ENCODE assay signal across 8 mouse cellular contexts in the genomic region with DNA sequence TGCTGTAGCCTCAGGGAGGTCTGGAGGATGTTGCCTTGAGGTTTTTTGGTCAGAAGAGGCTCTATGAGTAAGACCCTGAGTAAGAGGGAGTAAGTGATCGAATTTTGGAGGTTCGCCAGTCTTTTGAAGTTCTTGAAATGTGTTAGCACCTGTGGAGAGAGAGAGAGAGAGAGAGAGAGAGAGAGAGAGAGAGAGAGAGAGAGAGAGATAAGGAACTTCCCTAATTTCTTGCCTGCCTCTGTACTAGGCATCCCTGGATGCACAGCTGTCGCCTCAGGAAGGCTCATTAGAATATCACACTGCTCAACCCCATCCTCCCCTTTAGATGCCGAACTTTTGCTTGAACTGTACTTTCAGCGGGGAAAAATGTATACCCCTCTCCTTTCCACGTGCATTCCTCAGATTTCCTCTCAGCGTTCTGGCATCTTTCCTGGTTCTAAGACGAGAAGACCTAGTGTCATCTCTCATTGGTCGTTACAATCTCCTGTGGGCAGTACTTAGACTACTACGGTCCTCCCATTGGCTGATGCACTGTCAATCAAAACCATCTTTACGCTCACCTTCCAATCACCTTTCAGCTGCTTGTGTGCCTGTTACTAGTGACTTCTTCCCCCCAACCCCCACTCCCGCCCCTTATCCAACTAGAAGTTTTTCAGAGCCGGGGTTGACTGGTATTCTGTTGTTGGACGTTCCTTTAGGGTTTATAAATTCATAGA. TPM values are rescaled to one million over a fixed set of nuclear protein-coding genes. Genes with fewer than 3 reads are reported as not detected.
A peak's percentile ranks its signal among the peaks of the same experiment; 100 is the strongest.
DNase-seq lines count a peak whose midpoint lies in the region; ATAC-seq and TF ChIP-seq lines count a peak whose summit lies in the region.

No protein-coding gene starts in this region.

- no peaks in the 10 kb centered on the region for H3K27me3 ChIP-seq in ES-Bruce4 (ENCODE audit: control insufficient read depth, insufficient read depth, low read length, poor library complexity, severe bottlenecking)
- H3K27me3 ChIP-seq in forebrain, postnatal 0 days (ENCODE audit: insufficient read depth, low read length) = no peaks in the 10 kb centered on the region
- peaks cover 14% of the 10 kb centered on the region; the same call in 1 of the 2 replicates for H3K27me3 ChIP-seq in hindbrain, embryonic 13.5 days
- no peaks in the 10 kb centered on the region for H3K27me3 ChIP-seq in stomach, embryonic 14.5 days (ENCODE audit: control insufficient read depth, insufficient read depth, low read length)

- H3K4me3 ChIP-seq in ES-Bruce4 (ENCODE audit: low read depth, low read length) = peak overlapping the region; percentile 59
- H3K4me3 ChIP-seq in forebrain, postnatal 0 days (ENCODE audit: low read depth, low read length) = no peak overlapping the region
- H3K4me3 ChIP-seq in hindbrain, embryonic 13.5 days = no peak overlapping the region
- H3K4me3 ChIP-seq in stomach, embryonic 14.5 days (ENCODE audit: low read depth, low read length) = no peak overlapping the region

- no peak overlapping the region for H3K27ac ChIP-seq in ES-Bruce4 (ENCODE audit: insufficient read depth, low read length)
- no peak overlapping the region for H3K27ac ChIP-seq in forebrain, postnatal 0 days (ENCODE audit: low read depth, low read length)
- no peak overlapping the region for H3K27ac ChIP-seq in hindbrain, embryonic 13.5 days
- H3K27ac ChIP-seq in stomach, embryonic 14.5 days (ENCODE audit: low read length) = peak overlapping the region; percentile 84; the same call in 1 of the 2 replicates

- H3K4me2 ChIP-seq in forebrain, postnatal 0 days (ENCODE audit: low read depth) = no peak overlapping the region
- peak overlapping the region; percentile 41 for H3K4me2 ChIP-seq in hindbrain, embryonic 13.5 days
- 0 out of 2 replicates have a peak overlapping the region, but pooled peaks have one; percentile 1 for H3K4me2 ChIP-seq in stomach, embryonic 14.5 days (replicated peaks; ENCODE audit: low read depth, low read length)

- TF ChIP-seq POLR2A in ES-Bruce4 (IDR thresholded peaks at IDR 0.05; ENCODE audit: insufficient read depth, low read length) = no peak

- ATAC-seq in forebrain, postnatal 0 days = peak; percentile 66
- ATAC-seq in hindbrain, embryonic 13.5 days (ENCODE audit: low FRiP score) = peak; percentile 86
- peak; percentile 90 for ATAC-seq in stomach, embryonic 14.5 days (ENCODE audit: insufficient number of reproducible peaks, insufficient read depth, low FRiP score, low read depth)

- no peaks in the 10 kb centered on the region for H3K36me3 ChIP-seq in ES-Bruce4 (ENCODE audit: control insufficient read depth, insufficient read depth, low read length, poor library complexity, severe bottlenecking)
- no peaks in the 10 kb centered on the region for H3K36me3 ChIP-seq in forebrain, postnatal 0 days (ENCODE audit: insufficient read depth)
- no peaks in the 10 kb centered on the region for H3K36me3 ChIP-seq in hindbrain, embryonic 13.5 days
- no peaks in the 10 kb centered on the region for H3K36me3 ChIP-seq in stomach, embryonic 14.5 days (ENCODE audit: control insufficient read depth, insufficient read depth, low read length)

- 28% methylated on average over 14 of the region's 14 CpGs for WGBS in forebrain, postnatal 0 days
- WGBS in hindbrain, embryonic 13.5 days = 27% methylated on average over 14 of the region's 14 CpGs
- WGBS in stomach, embryonic 14.5 days = 20% methylated on average over 14 of the region's 14 CpGs

- H3K9me3 ChIP-seq in ES-Bruce4 (replicated peaks; ENCODE audit: control insufficient read depth, insufficient read depth, low read length, poor library complexity, severe bottlenecking) = no peaks in the 10 kb centered on the region
- H3K9me3 ChIP-seq in forebrain, postnatal 0 days (ENCODE audit: low read length) = no peaks in the 10 kb centered on the region
- H3K9me3 ChIP-seq in hindbrain, embryonic 13.5 days = no peaks in the 10 kb centered on the region
- no peaks in the 10 kb centered on the region for H3K9me3 ChIP-seq in stomach, embryonic 14.5 days (ENCODE audit: control insufficient read depth, low read depth, low read length)

- no peak for TF ChIP-seq CTCF in ES-Bruce4 (IDR thresholded peaks at IDR 0.05; ENCODE audit: low read depth, low read length)
- no peak for TF ChIP-seq CTCF in forebrain, postnatal 0 days (IDR thresholded peaks at IDR 0.05; ENCODE audit: low read depth)

- intact Hi-C loops in left cerebral cortex, postnatal 14 days (cut with DNase I) = no loop called here

- TF ChIP-seq EP300 in ES-Bruce4 (IDR thresholded peaks at IDR 0.05; ENCODE audit: insufficient read depth, low read depth, low read length) = no peak

- peak; percentile 74 for DNase-seq in adrenal gland, postnatal 10 days
- peak; percentile 76 for DNase-seq in forebrain, postnatal 0 days
- peak; percentile 72 to 77 for DNase-seq in left cerebral cortex, postnatal 14 days (ENCODE audit: low spot score in 2 of 2)
- peak; percentile 66 for DNase-seq in mesoderm, embryonic 11.5 days (ENCODE audit: low read depth, low spot score)
- no peak for DNase-seq in adipocyte (ENCODE audit: low spot score)

- H3K9ac ChIP-seq in ES-Bruce4 (ENCODE audit: low read depth, poor library complexity, severe bottlenecking) = no peak overlapping the region
- no peak overlapping the region for H3K9ac ChIP-seq in forebrain, postnatal 0 days
- no peak overlapping the region for H3K9ac ChIP-seq in hindbrain, embryonic 13.5 days
- no peak overlapping the region for H3K9ac ChIP-seq in stomach, embryonic 14.5 days (replicated peaks; ENCODE audit: low read depth, low read length)

- H3K4me1 ChIP-seq in ES-Bruce4 (ENCODE audit: control insufficient read depth, insufficient read depth, low read length) = no peaks in the 10 kb centered on the region
- H3K4me1 ChIP-seq in forebrain, postnatal 0 days (ENCODE audit: insufficient read depth) = no peaks in the 10 kb centered on the region
- H3K4me1 ChIP-seq in hindbrain, embryonic 13.5 days (replicated peaks) = peaks cover 6% of the 10 kb centered on the region; the same call in 1 of the 2 replicates
- H3K4me1 ChIP-seq in stomach, embryonic 14.5 days (ENCODE audit: control insufficient read depth, insufficient read depth, low read length) = peaks cover 10% of the 10 kb centered on the region; the same call in 1 of the 2 replicates

RNA-seq across cellular contexts. Expression of gene Mucl3, which starts 4.9 kb away (rescaled TPM):
- polyA plus RNA-seq in ES-Bruce4 (2011; ENCODE audit: insufficient read depth, insufficient read length, low read depth, missing spikeins) = 1.3 and 2.5 TPM in 2 replicates
- not detected for total RNA-seq in adrenal gland, postnatal 10 days (2021)
- 0.15 TPM in 1 of 2 replicates, not detected in the other for total RNA-seq in forebrain, postnatal 0 days (2014; rRNA removed)
- not detected in 2 replicates for polyA plus RNA-seq in forebrain, postnatal 0 days (2015; fragmentation: Nextera tagmentation; extraction: Ambion mirVana)
- polyA plus RNA-seq in hindbrain, embryonic 13.5 days (2015; fragmentation: Nextera tagmentation; extraction: Ambion mirVana) = 0.14 TPM in 1 of 2 replicates, not detected in the other
- not detected for total RNA-seq in left cerebral cortex, postnatal 14 days (2021)
- polyA plus RNA-seq in stomach, embryonic 14.5 days (2014; fragmentation: Nextera tagmentation; extraction: Ambion mirVana) = 13.2 and 13.4 TPM in 2 replicates

RNA-seq across cellular contexts. Expression of gene Gm9573, which starts 12.2 kb away (rescaled TPM):
- polyA plus RNA-seq in ES-Bruce4 (2011; ENCODE audit: insufficient read depth, insufficient read length, low read depth, missing spikeins) = not detected in 2 replicates
- total RNA-seq in adrenal gland, postnatal 10 days (2021) = not detected
- not detected in 2 replicates for total RNA-seq in forebrain, postnatal 0 days (2014; rRNA removed)
- not detected in 2 replicates for polyA plus RNA-seq in forebrain, postnatal 0 days (2015; fragmentation: Nextera tagmentation; extraction: Ambion mirVana)
- not detected in 2 replicates for polyA plus RNA-seq in hindbrain, embryonic 13.5 days (2015; fragmentation: Nextera tagmentation; extraction: Ambion mirVana)
- not detected for total RNA-seq in left cerebral cortex, postnatal 14 days (2021)
- not detected in 2 replicates for polyA plus RNA-seq in stomach, embryonic 14.5 days (2014; fragmentation: Nextera tagmentation; extraction: Ambion mirVana)

RNA-seq across cellular contexts. Expression of gene Vars2, which starts 28.8 kb away (rescaled TPM):
- 35.2 and 41.1 TPM in 2 replicates for polyA plus RNA-seq in ES-Bruce4 (2011; ENCODE audit: insufficient read depth, insufficient read length, low read depth, missing spikeins)
- total RNA-seq in adrenal gland, postnatal 10 days (2021) = 10 to 100 TPM; 49.2 to 66.4 TPM
- total RNA-seq in forebrain, postnatal 0 days (2014; rRNA removed) = 29.5 and 42.0 TPM in 2 replicates
- polyA plus RNA-seq in forebrain, postnatal 0 days (2015; fragmentation: Nextera tagmentation; extraction: Ambion mirVana) = 8.5 and 10.4 TPM in 2 replicates
- polyA plus RNA-seq in hindbrain, embryonic 13.5 days (2015; fragmentation: Nextera tagmentation; extraction: Ambion mirVana) = 11.8 and 14.0 TPM in 2 replicates
- 10 to 100 TPM; 31.1 to 40.8 TPM for total RNA-seq in left cerebral cortex, postnatal 14 days (2021)
- 14.0 and 18.7 TPM in 2 replicates for polyA plus RNA-seq in stomach, embryonic 14.5 days (2014; fragmentation: Nextera tagmentation; extraction: Ambion mirVana)

RNA-seq across cellular contexts. Expression of gene Gtf2h4, which starts 34.9 kb away (rescaled TPM):
- 80.7 and 105 TPM in 2 replicates for polyA plus RNA-seq in ES-Bruce4 (2011; ENCODE audit: insufficient read depth, insufficient read length, low read depth, missing spikeins)
- total RNA-seq in adrenal gland, postnatal 10 days (2021) = 10 to 100 TPM; 27.6 to 32.2 TPM
- total RNA-seq in forebrain, postnatal 0 days (2014; rRNA removed) = 21.2 and 30.9 TPM in 2 replicates
- polyA plus RNA-seq in forebrain, postnatal 0 days (2015; fragmentation: Nextera tagmentation; extraction: Ambion mirVana) = 20.9 and 22.1 TPM in 2 replicates
- polyA plus RNA-seq in hindbrain, embryonic 13.5 days (2015; fragmentation: Nextera tagmentation; extraction: Ambion mirVana) = 27.6 and 29.2 TPM in 2 replicates
- 10 to 100 TPM; 23.0 to 26.2 TPM for total RNA-seq in left cerebral cortex, postnatal 14 days (2021)
- polyA plus RNA-seq in stomach, embryonic 14.5 days (2014; fragmentation: Nextera tagmentation; extraction: Ambion mirVana) = 40.1 and 42.7 TPM in 2 replicates

RNA-seq across cellular contexts. Expression of gene Sfta2, which starts 37.3 kb away (rescaled TPM):
- polyA plus RNA-seq in ES-Bruce4 (2011; ENCODE audit: insufficient read depth, insufficient read length, low read depth, missing spikeins) = not detected in 2 replicates
- not detected for total RNA-seq in adrenal gland, postnatal 10 days (2021)
- total RNA-seq in forebrain, postnatal 0 days (2014; rRNA removed) = not detected in 2 replicates
- not detected in 2 replicates for polyA plus RNA-seq in forebrain, postnatal 0 days (2015; fragmentation: Nextera tagmentation; extraction: Ambion mirVana)
- not detected in 2 replicates for polyA plus RNA-seq in hindbrain, embryonic 13.5 days (2015; fragmentation: Nextera tagmentation; extraction: Ambion mirVana)
- total RNA-seq in left cerebral cortex, postnatal 14 days (2021) = not detected
- polyA plus RNA-seq in stomach, embryonic 14.5 days (2014; fragmentation: Nextera tagmentation; extraction: Ambion mirVana) = 20.2 and 25.2 TPM in 2 replicates
